Mouse (Mus musculus) neural tube, postnatal 0 days (tissue): ENCODE measurements around the gene Hp. TPM values are rescaled to one million over a fixed set of nuclear protein-coding genes. Genes with fewer than 3 reads are reported as not detected.

Experiments used
- polyA plus RNA-seq: library from polyadenylated mRNA; unstranded; fragments of >200 nt; fragmentation: Nextera tagmentation; extraction: Ambion mirVana; gene quantifications from 2 replicates; pipeline ENCODE4 v1.2.1, GENCODE M21; 2015

Gene Hp
- 0.68 and 1.5 TPM in 2 replicates for polyA plus RNA-seq

DNA sequence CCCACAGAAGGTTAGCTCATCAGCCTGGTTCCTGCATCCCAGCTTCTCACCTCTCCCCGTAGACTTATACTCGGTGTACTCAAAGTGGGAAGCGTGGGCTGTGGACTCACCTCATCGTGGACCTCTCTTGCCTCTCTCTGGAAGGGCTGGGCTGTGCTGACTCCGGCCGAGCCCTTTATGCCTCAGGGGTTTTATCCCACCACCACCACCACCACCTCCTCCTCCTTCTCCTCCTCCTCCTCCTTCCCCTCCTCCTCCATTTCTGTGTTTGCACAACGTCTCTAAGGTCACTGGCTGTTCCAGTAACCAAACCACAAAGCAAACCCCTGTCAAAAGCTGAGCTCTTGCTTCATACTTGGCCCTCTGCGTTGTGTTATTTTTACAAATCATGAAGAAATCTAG is at the start of gene Hp:
Hp (minus strand) TSS at position 273 of the 402 bp plus-strand sequence.

DNA sequence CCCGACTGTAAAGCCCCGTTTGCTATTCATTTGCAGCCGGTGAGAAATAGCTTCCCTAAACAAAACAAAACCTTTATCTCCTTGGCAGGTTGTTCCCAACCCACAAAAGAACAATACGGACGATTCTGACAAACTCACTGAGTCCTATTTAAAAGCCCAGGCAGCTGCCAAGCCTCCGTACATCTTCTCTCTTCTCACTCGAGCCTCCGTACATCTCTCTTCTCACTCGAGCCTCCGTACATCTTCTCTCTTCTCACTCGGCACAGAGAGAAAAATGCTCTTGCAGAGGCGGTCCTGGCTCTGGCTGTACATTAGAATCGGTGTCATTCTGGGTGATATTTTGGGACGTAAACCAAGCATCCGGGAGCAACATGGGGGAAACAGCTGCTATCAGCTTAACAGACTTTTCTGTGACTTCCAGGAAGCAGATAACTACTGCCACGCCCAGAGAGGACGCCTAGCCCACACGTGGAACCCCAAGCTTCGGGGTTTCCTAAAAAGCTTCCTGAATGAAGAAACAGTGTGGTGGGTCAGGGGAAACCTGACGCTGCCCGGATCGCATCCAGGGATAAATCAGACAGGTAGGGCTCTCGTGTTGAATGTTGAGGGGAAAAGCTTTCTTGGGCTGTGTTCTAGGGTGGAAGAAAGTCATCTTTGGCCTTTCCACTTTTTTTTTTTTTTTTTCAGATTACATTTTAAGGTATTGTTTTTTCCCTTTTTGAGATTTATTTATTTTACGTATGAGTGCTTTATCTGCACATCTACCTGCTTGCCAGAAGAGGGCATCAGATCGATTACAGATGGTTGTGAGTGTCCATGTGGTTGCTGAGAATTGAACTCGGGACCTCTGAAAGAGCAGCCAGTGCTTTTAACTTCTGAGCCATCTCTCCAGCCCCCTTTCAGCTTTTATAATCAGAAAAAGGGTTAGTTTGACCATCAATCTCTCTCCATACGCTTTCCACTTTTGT is 35.6 kb upstream of the Hp start, which contains the start of gene Pkd1l3:
Pkd1l3 (plus strand) TSS at position 275 of the 968 bp plus-strand sequence.

DNA sequence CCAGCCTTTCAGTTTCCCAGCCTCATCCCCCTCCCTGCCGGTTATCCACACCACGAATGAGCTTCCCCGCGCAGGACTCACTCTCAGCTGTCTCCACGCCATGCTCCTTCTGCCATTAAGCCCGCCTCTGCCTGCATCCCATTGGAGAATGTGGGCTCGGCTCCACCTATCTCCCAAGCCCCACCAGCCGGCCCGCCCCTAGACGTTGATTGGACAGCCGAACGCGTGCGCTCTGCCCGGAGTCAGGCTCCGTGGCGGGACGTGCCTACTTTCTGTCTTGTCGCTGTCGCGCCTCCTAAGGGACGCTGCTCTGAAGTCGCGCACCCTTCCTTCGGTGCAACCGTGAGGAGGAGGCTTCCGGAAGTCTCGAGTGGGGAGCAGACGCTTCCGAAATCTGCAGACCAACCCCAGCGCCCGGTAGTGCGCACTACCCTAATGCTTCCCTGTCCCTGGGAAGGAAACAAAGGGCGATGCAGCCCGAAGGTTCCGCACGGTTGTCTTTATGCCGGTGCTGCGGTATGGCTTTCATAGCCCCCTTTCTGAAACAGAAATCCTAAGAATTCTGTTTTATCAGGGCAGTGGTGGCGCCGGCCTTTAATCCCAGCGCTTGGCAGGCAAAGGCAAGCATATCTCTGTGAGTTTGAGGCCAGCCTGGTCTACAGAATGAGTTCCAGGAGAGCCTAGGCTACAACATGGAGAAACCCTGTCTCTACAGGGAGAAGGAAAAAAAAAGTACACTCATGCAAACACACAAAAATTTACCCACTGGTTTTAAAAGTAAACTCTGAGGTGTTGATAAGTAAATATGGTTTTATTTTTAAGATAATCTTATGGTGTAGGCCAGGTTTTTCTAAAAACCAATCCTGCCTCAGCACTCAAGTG is 29.5 kb upstream of the Hp start, which contains the start of gene Dhodh:
Dhodh (minus strand) TSS at position 403 of the 882 bp plus-strand sequence.

DNA sequence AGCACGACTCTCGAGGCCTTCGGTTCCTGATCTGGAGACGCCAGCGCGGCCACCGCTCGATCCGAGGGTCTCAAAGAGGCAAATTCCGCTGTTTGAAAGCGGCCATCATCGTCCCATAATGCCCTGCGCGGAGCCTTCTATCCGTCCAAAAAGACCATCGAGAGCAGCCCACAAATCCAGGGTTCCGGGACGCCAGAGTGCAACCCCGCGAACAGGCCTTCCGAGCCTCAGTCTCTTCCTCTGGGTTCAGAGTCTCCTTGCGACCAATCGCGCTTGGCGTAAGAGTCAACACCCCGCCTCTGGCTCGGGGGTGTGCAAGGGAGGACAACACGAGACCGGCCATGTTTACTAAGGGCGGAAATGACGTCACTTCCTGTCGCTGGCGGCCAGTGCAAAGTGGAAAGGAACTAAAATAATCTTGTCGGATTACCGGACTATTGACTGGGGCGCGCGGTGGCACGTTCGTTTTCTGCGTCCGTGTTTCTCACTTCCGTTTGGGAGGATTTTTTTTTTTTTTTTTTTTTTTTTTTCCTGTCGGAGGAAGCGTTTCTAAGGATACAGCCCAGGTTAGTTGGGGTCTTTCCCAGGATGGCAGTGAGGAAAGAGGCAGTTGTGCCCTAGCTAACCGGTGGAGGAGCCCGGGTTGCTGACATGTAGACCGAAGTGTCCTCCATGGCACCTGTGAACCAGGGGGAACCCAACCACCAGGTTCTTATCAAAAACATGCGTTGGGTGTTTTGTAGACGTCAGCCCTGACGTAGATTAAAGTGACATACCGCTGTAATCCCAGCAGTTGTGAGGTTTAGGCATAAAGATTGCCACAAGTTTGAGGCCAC is 13.3 kb downstream of the Hp start, which contains the start of the genes Dhx38 and Txnl4b:
Dhx38 (minus strand) TSS at position 364 of the 836 bp plus-strand sequence.
Txnl4b (plus strand) TSS at position 395 of the 836 bp plus-strand sequence.

Other genes starting within 250 kb of the Hp start
- 0.72 and 0.75 TPM in 2 replicates for gene Pmfbp1, start 85.1 kb downstream of the Hp start, polyA plus RNA-seq
- gene Dhx38, start 13.3 kb downstream of the Hp start, polyA plus RNA-seq = 9.6 and 9.9 TPM in 2 replicates
- 32.2 and 32.4 TPM in 2 replicates for gene Txnl4b, start 13.3 kb downstream of the Hp start, polyA plus RNA-seq
- gene Dhodh, start 29.5 kb upstream of the Hp start, polyA plus RNA-seq = 26.2 and 28.4 TPM in 2 replicates
- gene Pkd1l3, start 35.3 kb upstream of the Hp start, polyA plus RNA-seq = 0.04 and 0.09 TPM in 2 replicates
- 94.0 and 96.8 TPM in 2 replicates for gene Ist1, start 114.1 kb upstream of the Hp start, polyA plus RNA-seq
- 44.2 and 46.4 TPM in 2 replicates for gene Zfp821, start 126.4 kb upstream of the Hp start, polyA plus RNA-seq
- gene Atxn1l, start 158.6 kb upstream of the Hp start, polyA plus RNA-seq = 2.3 and 2.7 TPM in 2 replicates
- gene Ap1g1, start 199.4 kb upstream of the Hp start, polyA plus RNA-seq = 31.9 and 32.2 TPM in 2 replicates